Comparison of ENCODE assay signal across 8 mouse cellular contexts in the genomic region with DNA sequence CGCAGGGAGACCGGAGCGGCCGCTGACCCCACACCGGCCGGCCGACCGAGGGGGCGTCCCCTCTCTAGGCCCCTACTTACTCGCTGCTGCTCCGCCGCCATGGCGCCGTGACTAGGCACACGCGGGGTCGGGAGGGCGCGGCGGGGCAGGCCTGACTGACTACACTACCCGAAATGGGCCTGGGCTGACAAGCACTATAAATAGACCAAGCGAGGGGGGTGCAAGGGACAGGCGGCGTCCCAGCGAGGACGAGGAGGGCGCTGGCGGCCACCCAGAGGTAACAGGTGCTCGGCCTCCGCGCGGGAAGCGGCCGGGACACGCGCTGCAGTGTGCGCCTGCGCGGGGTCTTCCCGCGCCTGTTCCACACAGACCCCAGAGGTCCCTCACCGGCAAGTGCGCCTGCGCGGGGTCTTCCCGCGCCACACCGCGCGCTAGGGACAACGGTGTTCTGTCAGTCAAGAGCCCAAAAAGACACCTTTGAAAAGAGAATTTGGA. TPM values are rescaled to one million over a fixed set of nuclear protein-coding genes. Genes with fewer than 3 reads are reported as not detected.
DNase-seq lines count a peak whose midpoint lies in the region; ATAC-seq and TF ChIP-seq lines count a peak whose summit lies in the region.

No protein-coding gene starts in this region.

- H3K4me2 ChIP-seq in hindbrain, embryonic 13.5 days: peak overlapping the region; percentile 96

- under 1% methylated on average over 46 of the region's 51 CpGs for WGBS in hindbrain, embryonic 13.5 days

- no peaks in the 10 kb centered on the region for H3K27me3 ChIP-seq in hindbrain, embryonic 13.5 days
- peaks cover 43% of the 10 kb centered on the region for H3K27me3 ChIP-seq in megakaryocyte, embryonic 14.5 days (replicated peaks)

- peak overlapping the region; percentile 56 for H3K4me3 ChIP-seq in hindbrain, embryonic 13.5 days
- H3K4me3 ChIP-seq in left cerebral cortex, adult 2 months: peak overlapping the region; percentile 57
- H3K4me3 ChIP-seq in megakaryocyte, embryonic 14.5 days (replicated peaks): peak overlapping the region; percentile 88

- TF ChIP-seq CTCF in left cerebral cortex, adult 2 months (IDR thresholded peaks at IDR 0.05): no peak

- intact Hi-C loops in left cerebral cortex, adult 2 months (cut with DNase I): loop anchor here (5.0 kb wide), 1 partner anchor 60 kb away; no protein-coding TSS in a partner anchor

- ATAC-seq in hindbrain, embryonic 13.5 days (ENCODE audit: low FRiP score): peak; percentile 95
- no peak for ATAC-seq in monocyte, adult 5-6 weeks (replicated peaks; ENCODE audit: insufficient number of reproducible peaks, low FRiP score, low TSS enrichment, poor library complexity, severe bottlenecking)

- H3K36me3 ChIP-seq in hindbrain, embryonic 13.5 days: no peaks in the 10 kb centered on the region
- H3K36me3 ChIP-seq in megakaryocyte, embryonic 14.5 days (replicated peaks; ENCODE audit: low read length): no peaks in the 10 kb centered on the region

- H3K9me3 ChIP-seq in hindbrain, embryonic 13.5 days: no peaks in the 10 kb centered on the region
- H3K9me3 ChIP-seq in megakaryocyte, embryonic 14.5 days: no peaks in the 10 kb centered on the region

- DNase-seq in adrenal gland, adult 8-10 months: peak; percentile 15
- DNase-seq in cerebellum, postnatal 36 days: peak; percentile 83 to 88
- DNase-seq in frontal cortex, postnatal 36 days (ENCODE audit: low spot score in 2 of 2): peak; percentile 55 to 64
- peak; percentile 58 to 60 for DNase-seq in left cerebral cortex, adult 2 months (ENCODE audit: extremely low spot score in 1 of 2, low spot score in 2 of 2)
- DNase-seq in right cerebral cortex, postnatal 25 days: peak; percentile 48

- peak overlapping the region; percentile 88 for H3K27ac ChIP-seq in hindbrain, embryonic 13.5 days
- H3K27ac ChIP-seq in left cerebral cortex, adult 2 months: peak overlapping the region; percentile 73

- H3K4me1 ChIP-seq in hindbrain, embryonic 13.5 days (replicated peaks): peaks cover 14% of the 10 kb centered on the region
- peaks cover 15% of the 10 kb centered on the region for H3K4me1 ChIP-seq in megakaryocyte, embryonic 14.5 days

- H3K9ac ChIP-seq in hindbrain, embryonic 13.5 days: peak overlapping the region; percentile 78

RNA-seq across cellular contexts. Expression of a gene that starts 10.4 kb away (rescaled TPM):
- 1 to 10 TPM in 2 of 4 experiments, under 1 TPM in 2; 0.31 to 2.4 (median 1.6) TPM for total RNA-seq in adrenal gland, adult 8-10 months (2022)
- polyA plus RNA-seq in hindbrain, embryonic 13.5 days (2015; fragmentation: Nextera tagmentation; extraction: Ambion mirVana): 0.14 and 0.26 TPM in 2 replicates
- total RNA-seq in left cerebral cortex, adult 2 months (2021): under 1 TPM in 1 of 2 experiments, not detected in 1; 0.23 TPM
- polyA plus RNA-seq in megakaryocyte, embryonic 14.5 days (2012; ENCODE audit: insufficient read depth, low replicate concordance): 1.1 TPM in 1 of 2 replicates, not detected in the other
- total RNA-seq in monocyte, adult 5-6 weeks (2017): not detected in 3 replicates

Comparison
In these comparisons a context has a peak if more than half of its experiments do, and no peak if none do; other contexts are left out.
1. DNase-seq: peak in every context shown above with its lines; median percentile 86 in cerebellum, postnatal 36 days; 60 in frontal cortex, postnatal 36 days; 59 in left cerebral cortex, adult 2 months; 48 in right cerebral cortex, postnatal 25 days; 15 in adrenal gland, adult 8-10 months.